Mouse (Mus musculus) retina, postnatal 1 day (tissue): ENCODE results near the gene Gm11487.
"Not testable (repeated sequence)": the region's sequence is repeated elsewhere in the genome, so short reads cannot be mapped to it uniquely, and the experiment has no call there.

ENCODE experiments used
- DNase-seq: peaks from one replicate; pipeline ENCODE4 v3.0.0-alpha.2; 2012

The Gm11487 gene

DNA sequence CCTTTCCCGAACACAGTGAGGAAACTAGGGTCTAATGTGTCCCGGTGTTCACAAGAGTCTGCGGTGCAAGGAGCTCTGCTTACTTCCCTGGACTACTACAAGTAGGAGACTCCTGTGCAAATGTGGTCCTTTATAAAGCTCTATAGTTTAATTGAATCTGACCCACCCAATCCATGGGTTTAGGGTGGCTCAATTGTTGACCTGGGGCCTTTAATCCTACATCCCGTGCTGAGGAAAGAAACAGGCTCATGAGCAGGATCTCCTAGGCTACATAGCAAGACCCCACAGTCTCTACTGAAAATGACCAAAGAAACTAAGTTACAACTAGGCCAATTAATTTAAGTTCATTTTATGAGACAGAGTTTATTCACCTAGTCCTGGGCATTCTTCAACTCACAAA lies at the start of gene Gm11487:
Gene Gm11487 (minus strand): TSS at position 101 of the 400 bp plus-strand sequence.
- not testable (repeated sequence) for DNase-seq

DNA sequence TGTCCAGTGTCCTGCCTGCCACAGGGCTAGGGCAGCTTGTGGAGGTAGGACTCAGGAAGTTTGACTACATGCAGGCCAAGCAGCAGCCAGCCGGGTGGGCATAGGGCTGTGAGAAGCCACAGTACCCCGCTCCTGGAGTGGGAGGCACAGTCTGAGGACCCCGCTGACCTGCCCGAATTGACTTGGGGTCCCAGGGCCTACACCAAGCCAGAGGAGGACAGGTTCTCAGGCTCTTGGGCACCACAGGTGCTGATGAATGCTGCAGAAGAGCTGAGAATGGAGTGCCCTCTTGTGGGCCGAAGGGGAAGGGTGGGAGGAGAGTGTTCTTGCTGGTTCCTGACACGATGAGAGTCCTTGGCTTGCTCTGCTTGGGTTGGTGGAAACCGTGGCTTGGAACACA lies 39.8 kb upstream of the Gm11487 start:
- DNase-seq = peak; percentile 36

DNA sequence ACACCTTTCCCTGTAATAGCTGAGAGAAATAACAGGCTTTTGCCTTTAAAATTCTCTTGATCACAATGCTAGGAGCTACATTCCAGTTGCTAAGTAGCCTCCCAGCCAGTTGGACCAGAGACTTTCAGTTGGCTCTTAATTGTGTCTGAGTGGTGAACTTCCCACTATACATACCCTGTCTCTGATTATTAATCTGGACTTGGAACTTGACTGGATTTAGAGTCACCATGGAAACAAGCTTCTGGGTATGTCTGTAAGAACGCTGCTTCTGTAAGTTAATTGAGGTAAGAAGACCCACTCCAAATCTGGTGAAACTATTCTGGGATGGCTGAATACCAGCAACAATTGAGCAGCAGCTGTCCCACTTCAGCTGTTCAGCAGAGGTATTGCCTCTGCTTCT lies 37.7 kb upstream of the Gm11487 start:
- DNase-seq = peak; percentile 17

DNA sequence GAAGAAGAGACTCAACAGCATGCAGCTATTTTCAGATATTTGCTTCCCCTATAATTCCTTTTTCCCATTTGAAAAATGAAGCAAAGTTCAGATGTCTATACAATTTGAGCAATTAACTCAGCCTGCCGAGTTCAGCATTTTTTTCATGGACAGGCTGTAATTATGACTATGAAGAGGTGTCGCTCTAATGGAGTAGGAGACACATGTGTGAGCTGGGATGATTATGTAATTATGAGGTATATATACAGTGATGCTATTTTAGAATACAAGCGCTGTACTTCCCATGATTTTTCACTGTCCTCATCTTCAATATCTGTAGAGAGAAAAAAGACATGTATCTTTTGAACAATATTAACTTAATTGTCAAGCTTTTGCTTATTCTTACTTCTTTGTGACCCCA lies 21.0 kb upstream of the Gm11487 start:
- no peak for DNase-seq

DNA sequence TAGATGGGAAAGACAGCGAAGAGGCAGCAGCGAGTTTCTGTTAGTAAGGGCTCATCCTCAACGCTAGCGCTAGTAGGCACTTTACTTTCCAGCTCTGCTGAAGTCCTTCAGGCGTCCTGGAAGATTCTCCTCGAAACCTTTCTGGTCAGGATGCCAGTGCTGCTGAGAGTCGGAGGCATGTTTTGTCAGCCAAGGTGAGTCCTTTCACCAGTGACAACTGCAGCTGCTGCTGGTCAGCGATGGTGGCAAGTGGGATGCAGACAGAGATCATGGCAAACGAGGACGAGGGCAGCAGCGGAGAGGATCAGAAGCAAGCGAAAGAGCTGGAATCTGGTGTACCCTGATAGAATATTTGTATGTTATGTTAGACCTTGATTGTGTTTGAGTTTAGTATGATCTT lies 18.2 kb upstream of the Gm11487 start:
- no peak for DNase-seq

DNA sequence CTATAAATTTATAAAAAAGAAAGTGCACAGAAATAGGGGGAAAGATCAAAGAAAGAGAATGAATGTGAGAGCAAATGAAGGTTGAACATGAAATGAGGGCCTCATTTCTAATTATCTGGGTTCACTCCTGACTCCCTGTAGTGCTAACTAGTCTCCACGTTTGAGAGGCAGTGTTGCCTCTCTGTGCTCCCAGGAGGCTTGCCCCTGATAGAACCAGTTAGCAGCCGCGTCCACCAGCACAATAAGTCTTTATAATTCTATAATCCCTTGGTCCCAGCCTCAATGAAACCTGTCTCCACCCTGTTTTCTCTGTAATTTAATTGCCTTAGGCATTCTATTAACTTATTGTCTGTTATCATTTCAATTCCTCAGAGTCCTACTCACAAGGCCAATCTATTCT lies 38.3 kb downstream of the Gm11487 start:
- DNase-seq = peak; percentile 68
